Mouse (Mus musculus): ENCODE measurements at regions not wholly inside any gene's neighbourhood (a gene's known extent, or its start where the extent isn't known, plus 50 kb on each side); places are given as distances from the start of the nearest gene placed in this dataset.

- TF ChIP-seq CTCF (IDR thresholded peaks at IDR 0.05; ENCODE audit: borderline replicate concordance, insufficient read depth, low read depth, low read length) = no peak
- TF ChIP-seq POLR2A (IDR thresholded peaks at IDR 0.05; ENCODE audit: borderline replicate concordance, insufficient read depth, low read length) = no peak
These were observed 65.6 kb downstream of the 4933402N22Rik start for GRCm38 (mm10) chr5:11983452-11983851.

Data from cerebellum, adult 2 months (tissue).